ENCODE assay signal across 9 mouse cellular contexts in the genomic region with DNA sequence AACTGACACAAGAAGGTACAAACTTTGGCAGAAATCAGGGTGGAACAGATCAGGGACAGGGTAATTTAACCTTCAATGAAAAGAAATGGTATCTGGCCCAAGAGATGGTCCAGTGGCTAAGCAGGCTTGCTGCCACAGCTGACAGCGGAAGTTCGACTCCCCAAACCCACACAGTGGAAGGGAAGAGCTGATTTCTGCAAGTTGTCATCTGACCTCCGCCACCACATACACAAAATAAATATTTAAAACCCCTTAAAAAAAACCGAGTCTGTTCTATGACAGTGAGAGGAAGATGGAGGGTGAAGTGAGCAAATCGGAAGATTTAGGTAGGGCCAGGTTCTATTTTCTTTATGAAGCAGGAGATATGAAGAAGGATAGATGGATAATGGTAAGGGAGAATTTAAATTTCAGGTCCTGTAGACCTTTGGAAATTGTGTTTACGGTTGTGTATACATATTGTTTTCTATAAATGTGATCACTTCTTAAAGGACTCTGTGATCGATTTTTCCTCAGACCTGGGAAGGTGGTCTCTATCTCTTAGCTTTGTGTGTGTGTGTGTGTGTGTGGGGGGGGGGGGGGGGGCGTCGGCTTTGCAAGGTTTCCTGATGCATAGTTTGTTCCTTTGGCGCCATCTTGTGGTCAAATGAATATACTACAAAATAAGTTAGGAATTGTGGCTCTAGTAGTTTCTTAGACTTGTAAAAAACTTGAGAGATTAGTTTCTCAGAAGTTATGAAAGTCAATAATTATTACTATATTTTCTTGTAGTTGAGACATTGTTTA. TPM values are rescaled to one million over a fixed set of nuclear protein-coding genes. Genes with fewer than 3 reads are reported as not detected.
DNase-seq lines count a peak whose midpoint lies in the region; ATAC-seq and TF ChIP-seq lines count a peak whose summit lies in the region.
"Had no signal": no experiment of that assay in that cellular context is flagged by ENCODE, and none has a peak within 500 bp of the region (broad histone marks: within the 10 kb centered on the region; RNA-seq: fewer than 3 reads in every experiment).

No protein-coding gene starts in this region.

- 0 out of 2 replicates have a peak, but pooled peaks have one; percentile 12 for TF ChIP-seq CTCF in small intestine, adult 2 months (IDR thresholded peaks at IDR 0.05; ENCODE audit: extremely low read depth, insufficient read length, insufficient replicate concordance, low read depth, low read length)

- DNase-seq in heart, adult 18-20 months: peak; percentile 25 to 73
- DNase-seq in heart, postnatal 36 days: no peak
- DNase-seq in ovary, postnatal 14 days (ENCODE audit: low spot score): peak; percentile 27
- DNase-seq in ovary, postnatal 36 days (ENCODE audit: low spot score): no peak
- DNase-seq in adrenal gland, postnatal 4 days (ENCODE audit: low spot score in 2 of 2): no peak
- no peak for DNase-seq in left cerebral cortex, postnatal 36 days (ENCODE audit: low spot score in 2 of 2)

- peak; percentile 46 for ATAC-seq in forebrain, embryonic 16.5 days

- intact Hi-C loops in heart, postnatal 36 days (cut with DNase I): loop anchor here (1.0 to 10.0 kb wide), 4 partner anchors 75 to 583 kb away; no protein-coding TSS in a partner anchor
- intact Hi-C loops in left cerebral cortex, postnatal 36 days (cut with DNase I): loop anchor here (2.0 to 5.0 kb wide), 2 partner anchors 287 to 580 kb away; no protein-coding TSS in a partner anchor

- no peaks in the 10 kb centered on the region for H3K27me3 ChIP-seq in forebrain, embryonic 16.5 days (replicated peaks; ENCODE audit: control insufficient read depth, insufficient read depth, low read length)
- H3K27me3 ChIP-seq in small intestine, adult 2 months (ENCODE audit: control insufficient read depth, insufficient read depth, low read length): no peaks in the 10 kb centered on the region
- H3K27me3 ChIP-seq: neural tube, embryonic 13.5 days had no signal

- H3K9me3 ChIP-seq in forebrain, embryonic 16.5 days (ENCODE audit: control insufficient read depth, low read length): no peaks in the 10 kb centered on the region
- H3K9me3 ChIP-seq: neural tube, embryonic 13.5 days had no signal

- no peak for TF ChIP-seq POLR2A in small intestine, adult 2 months (IDR thresholded peaks at IDR 0.05; ENCODE audit: low read depth, low read length)

- H3K4me3 ChIP-seq in forebrain, embryonic 16.5 days (replicated peaks; ENCODE audit: low read length): no peak overlapping the region
- H3K4me3 ChIP-seq in small intestine, adult 2 months (ENCODE audit: low read depth, low read length): no peak overlapping the region
- H3K4me3 ChIP-seq: neural tube, embryonic 13.5 days had no signal

- peaks cover 4% of the 10 kb centered on the region for H3K4me1 ChIP-seq in forebrain, embryonic 16.5 days (replicated peaks; ENCODE audit: control insufficient read depth, insufficient read depth, low read length)
- H3K4me1 ChIP-seq in small intestine, adult 2 months (ENCODE audit: control insufficient read depth, insufficient read depth, insufficient read length, low read length): peaks cover 4% of the 10 kb centered on the region

- no peak overlapping the region for H3K27ac ChIP-seq in forebrain, embryonic 16.5 days (ENCODE audit: low read length)
- H3K27ac ChIP-seq in small intestine, adult 2 months (ENCODE audit: insufficient read depth, low read depth, low read length): no peak overlapping the region
- H3K27ac ChIP-seq: neural tube, embryonic 13.5 days had no signal

- H3K36me3 ChIP-seq in forebrain, embryonic 16.5 days (ENCODE audit: control insufficient read depth, insufficient read depth): no peaks in the 10 kb centered on the region
- no peaks in the 10 kb centered on the region for H3K36me3 ChIP-seq in small intestine, adult 2 months (ENCODE audit: control insufficient read depth, insufficient read depth, low read length)
- H3K36me3 ChIP-seq: neural tube, embryonic 13.5 days had no signal

- WGBS in forebrain, embryonic 16.5 days: 49% methylated on average over 10 of the region's 10 CpGs
- 33% methylated on average over 10 of the region's 10 CpGs for WGBS in small intestine, adult 2 months

- H3K4me2 ChIP-seq in forebrain, embryonic 16.5 days (ENCODE audit: low read length): no peak overlapping the region
- H3K4me2 ChIP-seq: neural tube, embryonic 13.5 days had no signal

- H3K9ac ChIP-seq in forebrain, embryonic 16.5 days (replicated peaks; ENCODE audit: low read depth, low read length): no peak overlapping the region
- H3K9ac ChIP-seq: neural tube, embryonic 13.5 days had no signal

RNA-seq across cellular contexts. Expression of gene Dnah6, which starts 6.1 kb away (rescaled TPM):
- under 1 TPM; 0.05 to 0.51 TPM for total RNA-seq in heart, adult 18-20 months (2021)
- under 1 TPM; 0.08 to 0.11 TPM for total RNA-seq in heart, postnatal 36 days (2021)
- 0.20 and 0.23 TPM in 2 replicates for polyA plus RNA-seq in forebrain, embryonic 16.5 days (2015; fragmentation: Nextera tagmentation; extraction: Ambion mirVana)
- polyA plus RNA-seq in small intestine, adult 2 months (2012; rRNA removed): 0.01 and 0.04 TPM in 2 replicates
- total RNA-seq in adrenal gland, postnatal 4 days (2021): under 1 TPM; 0.08 to 0.11 TPM
- under 1 TPM; 0.48 to 0.49 TPM for total RNA-seq in left cerebral cortex, postnatal 36 days (2021)

RNA-seq across cellular contexts. Expression of gene Suclg1, which starts 20.6 kb away (rescaled TPM):
- 100 to 1,000 TPM; 523 to 589 TPM for total RNA-seq in heart, adult 18-20 months (2021)
- 100 to 1,000 TPM; 540 to 568 TPM for total RNA-seq in heart, postnatal 36 days (2021)
- polyA plus RNA-seq in forebrain, embryonic 16.5 days (2015; fragmentation: Nextera tagmentation; extraction: Ambion mirVana): 132 and 134 TPM in 2 replicates
- 52.7 and 97.0 TPM in 2 replicates for polyA plus RNA-seq in small intestine, adult 2 months (2012; rRNA removed)
- total RNA-seq in adrenal gland, postnatal 4 days (2021): 100 to 1,000 TPM; 245 to 281 TPM
- total RNA-seq in left cerebral cortex, postnatal 36 days (2021): 100 to 1,000 TPM; 113 to 121 TPM

Comparison
In these comparisons a context has a peak if more than half of its experiments do, and no peak if none do; other contexts are left out.
1. DNase-seq: peak in heart, adult 18-20 months (2 of 2) and ovary, postnatal 14 days (single experiment); none in heart, postnatal 36 days (0 of 2), ovary, postnatal 36 days (single experiment), adrenal gland, postnatal 4 days (0 of 2) and left cerebral cortex, postnatal 36 days (0 of 2).